Mouse (Mus musculus): ENCODE data around the gene Ppp1r14c.

- TF ChIP-seq CTCF (conservative IDR thresholded peaks at IDR 0.05; ENCODE audit: low read length) (no peak), POU5F1 (IDR thresholded peaks at IDR 0.05; ENCODE audit: borderline replicate concordance, low read length) (no peak), NANOG (IDR thresholded peaks at IDR 0.05; ENCODE audit: borderline replicate concordance, low read length) (no peak)
Measured at GRCm38 (mm10) chr10:3417408-3417807, 51.6 kb downstream of the Ppp1r14c start.
